Mouse (Mus musculus): Measurements from ENCODE around the gene Mrpl43.

Mrpl43 gene

GRCm38 (mm10) chr19:45030111-45030510 is 23.9 kb upstream of the Mrpl43 start:
- in situ Hi-C loops (cut with MboI, MseI): loop anchor here (5.0 to 10.0 kb wide), 3 partner anchors 48 to 1275 kb away; partner anchors contain the start of gene Nfkb2

- in situ Hi-C loops (cut with MboI, MseI): no loop called here
These were observed 23.3 kb upstream of the Mrpl43 start for GRCm38 (mm10) chr19:45029571-45029970.

- in situ Hi-C loops (cut with MboI, MseI): no loop called here
These were observed 22.5 kb upstream of the Mrpl43 start for GRCm38 (mm10) chr19:45028746-45029145.

- in situ Hi-C loops (cut with MboI, MseI): no loop called here
These were observed 21.6 kb upstream of the Mrpl43 start for GRCm38 (mm10) chr19:45027848-45028247.

- in situ Hi-C loops (cut with MboI, MseI): no loop called here
These were observed 20.9 kb upstream of the Mrpl43 start for GRCm38 (mm10) chr19:45026958-45027670.

- in situ Hi-C loops (cut with MboI, MseI): no loop called here
These were observed 19.8 kb upstream of the Mrpl43 start for GRCm38 (mm10) chr19:45025937-45026568.

- in situ Hi-C loops (cut with MboI, MseI): no loop called here
These were observed 18.5 kb upstream of the Mrpl43 start for GRCm38 (mm10) chr19:45024775-45025174.

- in situ Hi-C loops (cut with MboI, MseI): no loop called here
These were observed 17.8 kb upstream of the Mrpl43 start for GRCm38 (mm10) chr19:45023993-45024392.

GRCm38 (mm10) chr19:45021362-45021761 is 15.1 kb upstream of the Mrpl43 start:
- in situ Hi-C loops (cut with MboI, MseI): no loop called here

- in situ Hi-C loops (cut with MboI, MseI): no loop called here
These were observed 14.1 kb upstream of the Mrpl43 start for GRCm38 (mm10) chr19:45020348-45020747.

- in situ Hi-C loops (cut with MboI, MseI): no loop called here
These were observed 12.1 kb upstream of the Mrpl43 start for GRCm38 (mm10) chr19:45018351-45018831.

- in situ Hi-C loops (cut with MboI, MseI): no loop called here
These were observed 11.7 kb upstream of the Mrpl43 start for GRCm38 (mm10) chr19:45017909-45018308.

- in situ Hi-C loops (cut with MboI, MseI): no loop called here
These were observed 11.1 kb upstream of the Mrpl43 start for GRCm38 (mm10) chr19:45017216-45017771.

- in situ Hi-C loops (cut with MboI, MseI): no loop called here
These were observed 10.3 kb upstream of the Mrpl43 start for GRCm38 (mm10) chr19:45016341-45017215.

- in situ Hi-C loops (cut with MboI, MseI): no loop called here
These were observed 9.5 kb upstream of the Mrpl43 start for GRCm38 (mm10) chr19:45015518-45016281.

GRCm38 (mm10) chr19:45014981-45015402 is 8.8 kb upstream of the Mrpl43 start:
- in situ Hi-C loops (cut with MboI, MseI): no loop called here

GRCm38 (mm10) chr19:45014335-45014971 is 8.2 kb upstream of the Mrpl43 start, which contains the start of gene Lzts2:
Lzts2 (plus strand) TSS chr19:45014414.
- in situ Hi-C loops (cut with MboI, MseI): no loop called here

GRCm38 (mm10) chr19:45013581-45014225 is 7.5 kb upstream of the Mrpl43 start:
- in situ Hi-C loops (cut with MboI, MseI): no loop called here

- in situ Hi-C loops (cut with MboI, MseI): no loop called here
These were observed 6.4 kb upstream of the Mrpl43 start for GRCm38 (mm10) chr19:45012636-45013035.

- in situ Hi-C loops (cut with MboI, MseI): no loop called here
These were observed 6.0 kb upstream of the Mrpl43 start for GRCm38 (mm10) chr19:45012219-45012618.
